Mouse (Mus musculus) left cerebral cortex, adult 2 months (tissue): ENCODE measurements around the gene Tcaim. TPM values are rescaled to one million over a fixed set of nuclear protein-coding genes. Genes with fewer than 3 reads are reported as not detected.

ENCODE experiments used
- DNase-seq, 2 experiments: peaks; one replicate each; pipeline ENCODE4 v3.0.0; 2021 to 2022; ENCODE audit warnings: low spot score in 2 of 2, mixed read lengths in 1 of 2; ENCODE audit errors: extremely low spot score in 1 of 2
- H3K27ac ChIP-seq: fragments of 200-600 bp; 2 replicates; pipeline ENCODE4 v1.8.1; 2022
- H3K4me3 ChIP-seq: fragments of 200-600 bp; 2 replicates; pipeline ENCODE4 v1.8.1; 2022
- CTCF ChIP-seq: fragments of 200-600 bp; IDR thresholded peaks from 2 replicates; pipeline ENCODE4 v1.8.1; 2022; ENCODE audit warnings: antibody characterized with exemption, mild to moderate bottlenecking, moderate library complexity
- intact Hi-C: fragments of 180-260 bp; cut with DNase I; formaldehyde crosslinking; loops from one replicate; pipeline ENCODE4 v1.15.1; 2025
- long read RNA-seq, 2 experiments: library from polyadenylated mRNA; stranded (forward); transcript quantifications; one replicate each; pipeline ENCODE4 v2.0.0; 2021; ENCODE audit warnings: borderline mapping rate in 2 of 2
- total RNA-seq, 2 experiments: library from RNA; stranded (reverse); gene quantifications; 2 replicates each; pipeline ENCODE4 v1.2.3; 2021

Gene Tcaim
- 10 to 100 TPM; 17.4 to 17.8 TPM for total RNA-seq
- long read RNA-seq, experiment 1, transcript Tcaim-201 (11 exons, 3,049 nt): major isoform, 8 of 12 reads
- long read RNA-seq, experiment 1, partial matches to known transcripts: 1 of 12 reads
- long read RNA-seq, experiment 1, other reads (novel, unspliced or antisense): 2 of 12 reads
- long read RNA-seq, experiment 2, transcript Tcaim-201 (11 exons, 3,049 nt): major isoform, 5 of 10 reads
- long read RNA-seq, experiment 2, partial matches to known transcripts: 0 of 10 reads
- long read RNA-seq, experiment 2, other reads (novel, unspliced or antisense): 3 of 10 reads

DNA sequence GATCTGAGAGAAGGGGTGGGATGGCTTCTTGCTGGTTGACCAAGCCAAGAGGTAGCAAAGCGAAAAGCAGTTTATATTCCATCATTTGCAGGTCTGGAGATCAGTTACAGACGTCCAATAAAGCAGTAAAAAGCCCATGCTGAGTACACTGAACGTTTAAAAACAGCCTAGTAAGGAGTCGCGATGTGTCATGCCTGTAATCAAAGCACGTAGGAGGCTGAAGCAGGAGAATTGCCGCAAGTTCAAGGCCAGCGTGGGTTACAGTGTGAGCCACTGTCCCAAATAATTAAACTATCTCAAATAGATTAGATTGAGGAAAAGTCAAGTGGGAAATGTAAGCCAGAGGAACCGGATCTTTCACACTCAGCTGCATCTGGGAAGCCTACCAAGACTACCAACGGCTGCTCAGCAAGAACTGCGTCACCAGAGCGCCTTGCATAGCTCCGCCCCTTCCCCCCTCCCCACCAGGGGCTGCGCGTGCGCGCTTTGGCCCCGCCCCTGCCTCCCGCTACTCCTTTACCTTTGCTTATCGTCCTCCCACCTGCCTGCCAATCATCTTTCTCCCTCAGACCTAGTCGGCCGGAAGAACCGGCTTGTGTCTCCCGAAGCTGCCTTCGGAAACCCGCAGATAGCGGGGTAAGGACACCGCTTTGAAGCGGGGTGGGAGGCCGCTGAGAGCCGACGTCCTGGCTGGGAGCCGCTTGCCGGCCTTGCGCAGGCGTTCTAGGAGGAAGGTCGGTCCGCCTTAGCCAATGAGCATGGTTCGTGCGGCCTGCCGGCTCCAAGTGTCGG lies at the start of gene Tcaim:
Gene Tcaim (plus strand): TSS at position 487 of the 792 bp plus-strand sequence.
- DNase-seq: peak; percentile 89 to 91
- peak within 1 kb of the TSS; percentile 98 for H3K27ac ChIP-seq
- H3K4me3 ChIP-seq: peak within 1 kb of the TSS; percentile 58
- TF ChIP-seq CTCF: no peak
- intact Hi-C loops: loop anchor here (5.0 kb wide), 1 partner anchor 68 kb away; no protein-coding TSS in a partner anchor

DNA sequence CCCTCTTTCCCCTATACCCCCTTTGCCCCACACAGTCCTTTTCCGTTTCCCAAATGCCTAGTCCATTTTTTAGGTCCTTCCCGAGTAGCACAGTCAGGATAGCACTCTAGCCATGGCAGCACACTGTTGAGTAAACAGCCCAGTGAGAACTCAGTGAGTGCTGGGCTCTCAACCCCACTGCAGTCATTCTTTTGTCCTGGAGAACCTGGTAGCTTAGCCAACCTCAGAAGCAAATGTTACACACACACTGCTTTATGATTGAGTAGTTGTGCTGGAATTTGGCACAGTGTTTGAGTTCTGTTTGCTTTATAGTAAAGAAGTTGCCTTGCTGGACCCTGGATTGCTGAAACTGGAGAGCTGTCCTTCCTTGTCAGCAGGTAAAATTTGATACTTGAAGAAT lies 47.7 kb upstream of the Tcaim start:
- H3K4me3 ChIP-seq: no peak overlapping the region
- intact Hi-C loops: no loop called here
- no peak overlapping the region for H3K27ac ChIP-seq
- TF ChIP-seq CTCF: no peak
- no peak for DNase-seq

DNA sequence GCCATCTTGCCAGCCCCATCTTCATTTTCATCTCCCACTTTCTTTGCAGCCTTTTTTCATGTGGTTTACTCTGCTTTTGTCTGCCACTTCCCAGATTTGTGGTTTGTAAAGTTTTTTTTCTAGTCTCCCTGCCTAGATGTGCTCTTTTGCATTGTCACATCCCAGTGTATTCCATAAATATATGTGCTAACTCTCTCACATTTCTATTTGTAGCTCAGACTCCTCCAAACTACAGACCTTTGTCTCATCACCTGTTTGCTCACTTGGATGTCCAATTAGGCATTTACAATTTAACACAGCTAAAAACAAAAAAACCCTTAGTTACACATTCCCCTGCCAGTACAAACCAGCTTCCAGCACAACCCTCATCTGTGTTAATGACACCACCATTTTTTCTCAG lies 45.2 kb upstream of the Tcaim start:
- no peak overlapping the region for H3K4me3 ChIP-seq
- DNase-seq: no peak
- no peak for TF ChIP-seq CTCF
- intact Hi-C loops: no loop called here
- no peak overlapping the region for H3K27ac ChIP-seq

DNA sequence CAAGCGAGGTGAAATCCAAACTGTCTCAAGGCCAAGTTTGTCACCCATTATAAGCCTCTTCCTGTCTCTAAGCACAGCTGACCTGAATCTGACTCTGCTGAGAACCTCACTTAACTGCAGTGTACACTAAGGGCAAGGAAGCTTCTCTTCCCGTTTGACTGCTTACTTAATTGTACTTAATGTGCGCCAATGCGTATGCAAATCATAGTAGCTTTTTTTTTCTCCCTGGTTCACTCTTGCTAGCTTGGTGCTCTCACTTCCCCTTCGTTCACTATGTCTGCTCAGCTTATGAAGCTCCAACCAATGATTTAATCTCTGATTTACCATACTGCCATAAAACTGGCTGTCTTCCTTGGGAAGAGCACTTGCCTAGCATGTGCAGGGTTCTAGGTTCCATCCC lies 20.1 kb upstream of the Tcaim start:
- no peak for TF ChIP-seq CTCF
- no peak overlapping the region for H3K27ac ChIP-seq
- DNase-seq: no peak
- no peak overlapping the region for H3K4me3 ChIP-seq
- intact Hi-C loops: no loop called here

DNA sequence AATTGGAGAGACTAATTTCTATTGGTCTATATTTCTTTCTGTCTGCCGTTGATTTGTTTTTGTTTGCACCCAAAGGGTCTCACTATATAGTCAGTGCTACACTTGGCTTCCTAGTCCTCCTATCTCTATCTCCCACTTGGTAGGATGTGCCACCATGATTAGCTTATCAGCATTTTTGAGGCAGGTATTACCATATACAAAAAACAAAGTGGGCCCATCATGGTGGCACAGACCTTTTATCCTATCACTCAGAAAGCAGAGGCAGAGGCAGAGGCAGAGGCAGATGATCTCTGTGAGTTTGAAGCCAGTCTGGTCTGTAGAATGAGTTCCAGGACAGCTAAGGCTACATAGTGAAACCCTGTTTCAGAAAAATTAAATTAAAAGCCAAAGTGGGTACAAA lies 18.8 kb upstream of the Tcaim start:
- no peak overlapping the region for H3K27ac ChIP-seq
- H3K4me3 ChIP-seq: no peak overlapping the region
- intact Hi-C loops: no loop called here
- no peak for TF ChIP-seq CTCF
- no peak for DNase-seq

DNA sequence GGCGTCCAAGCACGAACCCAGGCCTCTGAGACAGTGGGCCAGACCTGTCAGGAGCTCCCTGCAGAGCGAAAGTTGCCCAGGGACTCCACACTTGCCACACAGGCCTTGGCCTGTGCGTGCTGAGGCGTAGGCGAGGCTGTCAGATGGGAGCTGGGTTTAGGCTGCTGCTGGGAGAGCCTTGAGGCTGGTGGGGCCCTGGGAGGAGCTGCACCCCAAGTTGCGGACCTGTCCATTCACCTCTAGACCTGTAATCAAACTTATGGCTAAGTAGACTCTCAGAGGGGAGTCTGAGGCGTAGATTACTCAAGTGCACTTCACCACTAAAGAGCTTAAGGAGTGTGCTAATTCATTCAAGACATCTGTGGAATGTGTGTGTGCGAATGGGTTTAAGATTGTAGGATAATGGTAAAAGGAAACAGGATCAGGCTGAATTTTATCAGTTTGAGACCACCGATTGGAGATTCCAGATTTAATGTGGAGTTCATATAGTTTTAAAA lies 554 bp downstream of the Tcaim start:
- no peak for TF ChIP-seq CTCF
- Histone ChIP-seq H3K27ac (peak overlapping the region; percentile 98), H3K4me3 (peak overlapping the region; percentile 58)
- DNase-seq: no peak
- intact Hi-C loops: loop anchor here (5.0 kb wide), 1 partner anchor 69 kb away; no protein-coding TSS in a partner anchor

DNA sequence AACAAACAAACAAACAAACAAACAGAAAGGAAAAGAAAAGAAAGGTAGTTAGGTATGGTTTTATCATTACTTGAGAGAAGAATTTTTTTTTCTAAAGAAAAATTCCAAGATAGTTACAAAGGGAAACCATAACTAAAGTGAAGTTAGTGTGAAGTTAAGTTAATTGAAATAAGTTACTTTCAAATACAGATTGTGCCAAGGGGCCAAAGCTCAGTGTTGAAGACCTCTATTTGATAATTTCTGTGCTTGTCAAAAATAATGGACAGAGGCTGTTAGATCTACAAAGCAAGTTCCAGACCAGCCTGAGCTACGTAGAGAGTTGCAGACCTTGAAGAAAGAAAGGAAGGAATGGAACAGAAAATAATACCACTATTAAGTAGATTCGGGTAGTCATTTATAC lies 1.8 kb downstream of the Tcaim start:
- H3K27ac ChIP-seq: no peak overlapping the region
- intact Hi-C loops: loop anchor here (5.0 kb wide), 1 partner anchor 70 kb away; no protein-coding TSS in a partner anchor
- TF ChIP-seq CTCF: no peak
- H3K4me3 ChIP-seq: no peak overlapping the region
- no peak for DNase-seq

DNA sequence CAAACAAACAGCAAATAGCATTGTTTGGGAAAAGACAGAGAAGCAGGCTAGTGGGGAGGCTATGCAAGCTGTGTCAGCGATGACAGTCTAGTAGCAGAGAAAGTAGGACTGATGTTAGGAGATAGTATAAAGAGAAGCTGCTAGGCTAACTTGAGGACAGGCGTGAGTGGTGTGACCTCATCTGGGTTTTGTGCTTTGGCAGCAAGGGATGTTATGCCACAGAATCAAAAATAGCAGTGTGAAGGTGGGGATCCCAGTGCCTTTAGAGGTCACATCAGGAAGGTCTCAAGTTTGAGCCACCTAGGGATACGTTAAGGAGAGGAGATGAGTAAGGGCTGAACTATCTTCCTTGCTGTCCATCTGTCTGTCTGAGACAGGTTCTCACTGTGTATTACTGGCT lies 4.9 kb downstream of the Tcaim start:
- Histone ChIP-seq H3K4me3 (no peak overlapping the region), H3K27ac (no peak overlapping the region)
- TF ChIP-seq CTCF: no peak
- no peak for DNase-seq
- intact Hi-C loops: no loop called here

DNA sequence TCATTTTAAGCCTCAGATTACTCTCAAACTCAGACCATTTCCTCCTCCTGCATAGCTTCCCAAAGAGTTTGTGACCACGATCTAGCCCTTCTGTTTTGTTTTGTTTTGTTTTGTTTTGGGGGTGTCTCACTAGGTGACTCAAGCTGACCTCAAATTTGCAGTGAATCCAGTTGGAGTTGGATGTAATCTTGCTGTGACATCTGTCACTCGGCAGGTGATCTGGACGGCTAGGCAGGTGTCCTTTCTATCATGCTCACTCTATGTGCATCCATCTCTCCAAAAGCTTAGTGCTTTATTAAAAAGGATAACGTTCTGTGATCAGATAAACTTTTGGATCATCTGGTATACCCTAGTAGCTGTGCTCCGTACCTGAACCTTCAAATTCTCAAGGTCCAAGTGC lies 7.0 kb downstream of the Tcaim start:
- intact Hi-C loops: no loop called here
- no peak overlapping the region for H3K4me3 ChIP-seq
- no peak overlapping the region for H3K27ac ChIP-seq
- DNase-seq: no peak
- TF ChIP-seq CTCF: no peak

DNA sequence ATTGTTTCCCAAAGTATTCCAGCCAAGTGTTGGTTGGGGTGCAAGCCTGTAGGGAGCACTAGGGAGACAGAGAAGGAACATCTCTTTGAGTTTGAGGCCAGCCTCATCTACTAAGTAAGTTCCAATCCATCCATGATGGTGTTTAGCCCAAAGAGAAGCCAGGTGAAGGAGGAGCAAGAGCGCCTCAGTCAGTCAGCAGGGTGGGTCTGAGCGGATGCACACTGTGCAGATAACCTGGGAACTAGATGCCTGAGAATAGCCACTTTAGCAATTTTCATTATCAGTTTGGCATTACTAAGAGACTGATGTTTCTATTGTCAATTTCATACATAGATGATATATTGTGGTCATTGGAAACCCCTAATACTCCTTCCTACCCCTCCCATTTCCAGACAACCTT lies 9.4 kb downstream of the Tcaim start:
- H3K4me3 ChIP-seq: no peak overlapping the region
- intact Hi-C loops: no loop called here
- no peak for DNase-seq
- TF ChIP-seq CTCF: no peak
- H3K27ac ChIP-seq: no peak overlapping the region

DNA sequence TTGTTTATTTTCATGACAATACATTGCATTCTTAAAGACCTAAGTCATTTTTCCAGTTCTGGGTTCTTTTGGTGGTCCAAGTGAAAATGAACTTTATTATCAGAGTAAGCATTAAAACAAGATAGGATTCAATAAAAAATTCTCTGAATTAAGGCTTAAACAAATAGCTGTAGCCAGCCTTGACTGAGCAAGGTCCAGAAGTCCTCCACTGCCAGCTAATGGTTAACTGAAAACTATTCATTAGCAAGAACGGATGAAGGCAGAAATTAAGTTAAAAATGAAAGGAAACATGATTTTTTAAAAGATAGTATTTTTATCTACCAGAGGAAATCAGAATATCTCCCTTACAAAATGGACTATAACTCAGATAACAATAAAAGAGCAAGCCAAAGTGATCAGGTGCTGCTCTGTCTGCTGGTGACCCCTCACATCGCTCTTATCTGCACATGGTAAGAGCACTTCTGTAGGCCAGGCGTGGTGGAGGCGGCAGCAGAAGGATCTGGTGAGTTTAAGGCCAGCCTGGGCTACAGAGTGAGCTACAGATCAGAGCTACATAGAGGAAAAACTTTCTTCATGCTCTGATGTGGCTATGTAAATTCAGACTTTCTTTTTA lies 10.0 kb downstream of the Tcaim start:
- no peak for DNase-seq
- H3K4me3 ChIP-seq: no peak overlapping the region
- intact Hi-C loops: no loop called here
- TF ChIP-seq CTCF: no peak
- no peak overlapping the region for H3K27ac ChIP-seq
